Mouse (Mus musculus): ENCODE results near the gene Coq8b.

GRCm38 (mm10) chr7:27185986-27186385, 46.8 kb upstream of the Coq8b start:
- TF ChIP-seq POLR2A (IDR thresholded peaks at IDR 0.05; ENCODE audit: low read depth, low read length) (no peak), CTCF (conservative IDR thresholded peaks at IDR 0.05; ENCODE audit: insufficient read depth, insufficient read length, low read depth, low read length) (no peak)

All from kidney, adult 2 months (tissue).